Mouse (Mus musculus): ENCODE measurements around the gene Pigv.

DNA sequence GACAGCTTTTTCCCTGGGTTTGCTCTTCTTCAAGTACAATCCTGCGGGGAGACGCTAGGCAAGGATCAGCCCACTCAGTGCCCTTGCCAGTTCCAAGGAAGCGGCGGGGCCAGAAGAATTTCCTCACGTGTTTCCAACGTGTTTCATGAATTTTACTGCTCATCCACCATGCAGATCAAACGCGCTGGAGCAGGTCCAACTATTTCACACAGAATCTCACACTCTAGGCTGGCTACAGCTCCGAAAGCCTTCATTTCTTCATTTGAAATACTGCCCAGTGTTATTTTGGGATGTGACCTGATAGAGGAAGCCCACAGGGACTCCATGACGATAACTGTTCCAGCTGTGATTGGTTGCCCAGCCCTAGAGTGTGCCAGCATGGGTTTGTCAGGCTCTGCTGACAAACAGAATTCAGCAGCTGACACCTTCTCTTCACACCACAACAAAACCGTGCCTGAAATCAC is 28.5 kb upstream of the Pigv start:
- TF ChIP-seq CTCF (IDR thresholded peaks at IDR 0.05; ENCODE audit: control insufficient read depth, insufficient read depth, insufficient read length), result no peak
- no peak for TF ChIP-seq USF1 (IDR thresholded peaks at IDR 0.05; ENCODE audit: low read depth)
- no peak for TF ChIP-seq CEBPB (IDR thresholded peaks at IDR 0.05; ENCODE audit: low read depth)
- TF ChIP-seq MAX (IDR thresholded peaks at IDR 0.05), result no peak
- no peak for TF ChIP-seq MYOG (IDR thresholded peaks at IDR 0.05; ENCODE audit: control insufficient read depth, extremely low read depth, insufficient read length)
- no peak for TF ChIP-seq FOSL1 (IDR thresholded peaks at IDR 0.05; ENCODE audit: insufficient read depth, low read length, poor library complexity, severe bottlenecking)
- TF ChIP-seq MYOD1 (IDR thresholded peaks at IDR 0.05; ENCODE audit: control insufficient read depth, insufficient read length, low read depth), result no peak

Measured in C2C12 (cell line).